Mouse (Mus musculus) heart, adult 2 months (tissue): ENCODE data around the gene Coro1c.

Experiments used
- CTCF ChIP-seq: fragments of 200-600 bp; IDR thresholded peaks from 2 replicates; pipeline ENCODE4 v1.8.1; 2022; ENCODE audit warnings: antibody characterized with exemption, mild to moderate bottlenecking, moderate library complexity
- POLR2A ChIP-seq: fragments of 200-500 bp; IDR thresholded peaks from 2 replicates; pipeline ENCODE4 v1.6.1; 2011; ENCODE audit warnings: mild to moderate bottlenecking, low read depth, low read length, control low read depth; ENCODE audit not compliant: insufficient read depth

DNA sequence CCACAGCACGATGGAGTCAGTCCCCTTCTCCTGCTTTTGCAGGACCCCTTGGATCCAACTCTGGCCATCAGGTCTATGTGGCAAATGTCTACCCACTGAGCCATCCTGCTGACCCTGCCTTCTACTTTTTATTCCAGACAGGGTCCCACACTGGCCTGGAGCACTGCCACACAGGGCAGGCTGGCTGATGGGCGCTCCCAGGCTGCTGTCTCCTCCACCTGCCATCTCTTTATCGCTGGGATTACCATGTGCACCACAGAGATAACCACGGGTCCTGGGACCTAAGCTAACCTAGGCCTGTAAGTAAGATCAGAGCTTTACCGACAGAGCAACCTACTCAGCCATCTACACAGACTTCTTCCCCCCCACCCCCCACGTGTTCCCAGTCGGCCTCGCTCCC is 61.9 kb downstream of the Coro1c start:
- TF ChIP-seq CTCF (no peak), POLR2A (no peak)
